Mouse (Mus musculus) CH12.LX (cell line): ENCODE results near the gene Tcp11l1. TPM values are rescaled to one million over a fixed set of nuclear protein-coding genes. Genes with fewer than 3 reads are reported as not detected.

ENCODE experiments used
- DNase-seq: peaks from one replicate; pipeline ENCODE4 v3.0.0-alpha.2; 2013; ENCODE audit errors: extremely low read depth
- H3K27ac ChIP-seq: 2 replicates; pipeline ENCODE4 v1.5.1; 2012; ENCODE audit warnings: low read depth, mild to moderate bottlenecking, control low read depth, moderate library complexity; ENCODE audit not compliant: insufficient read depth
- H3K27me3 ChIP-seq: replicated peaks from 2 replicates; pipeline ENCODE3; 2012; ENCODE audit warnings: inconsistent platforms
- H3K36me3 ChIP-seq, 2 experiments: replicated peaks in 1 of 2; 2 replicates each; pipeline versions ENCODE3 to v1.6.1; 2012; ENCODE audit warnings: inconsistent platforms in 1 of 2, low read length in 1 of 2, mild to moderate bottlenecking in 1 of 2, mixed read lengths in 1 of 2, moderate library complexity in 1 of 2; ENCODE audit not compliant: control insufficient read depth in 1 of 2, insufficient read depth in 1 of 2
- H3K4me1 ChIP-seq, 2 experiments: 2 replicates each; pipeline ENCODE4 v1.6.1; 2012; ENCODE audit warnings: inconsistent platforms in 1 of 2, moderate library complexity in 1 of 2; ENCODE audit not compliant: insufficient read depth in 2 of 2, control insufficient read depth in 1 of 2
- H3K4me2 ChIP-seq: 2 replicates; pipeline ENCODE4 v1.6.1; 2012; ENCODE audit warnings: low read depth, mild to moderate bottlenecking, control low read depth; ENCODE audit not compliant: poor library complexity, insufficient read depth, severe bottlenecking
- H3K4me3 ChIP-seq, 3 experiments: fragments of 150-350 bp in 1 of 3; sonication (generic) in 1 of 3; replicated peaks in 1 of 3; 2 replicates each; pipeline versions ENCODE3 to v1.5.1; 2011 to 2012; ENCODE audit warnings: low read depth in 2 of 3, low read length in 2 of 3, mild to moderate bottlenecking in 2 of 3, moderate library complexity in 2 of 3, control low read depth in 1 of 3, improper control_type of control experiment in 1 of 3, inconsistent platforms in 1 of 3, mixed read lengths in 1 of 3; ENCODE audit not compliant: poor library complexity in 1 of 3
- H3K79me2 ChIP-seq: replicated peaks from 2 replicates; pipeline ENCODE4 v1.6.1; 2012; ENCODE audit warnings: mild to moderate bottlenecking, moderate library complexity; ENCODE audit not compliant: control insufficient read depth, poor library complexity, insufficient read depth, severe bottlenecking; ENCODE audit errors: extremely low read depth
- H3K9ac ChIP-seq: 2 replicates; pipeline ENCODE4 v1.6.1; 2012; ENCODE audit warnings: low read depth, mild to moderate bottlenecking, control low read depth, moderate library complexity; ENCODE audit not compliant: insufficient read depth
- H3K9me3 ChIP-seq: replicated peaks from 2 replicates; pipeline ENCODE3; 2012; ENCODE audit warnings: low read length, inconsistent platforms, mixed read lengths
- BHLHE40 ChIP-seq: IDR thresholded peaks from 2 replicates; pipeline ENCODE4 v1.6.1; 2011; ENCODE audit warnings: mild to moderate bottlenecking, low read depth, low read length, improper control_type of control experiment
- CHD1 ChIP-seq: IDR thresholded peaks from 2 replicates; pipeline ENCODE4 v1.6.1; 2012; ENCODE audit warnings: low read depth, low read length, improper control_type of control experiment, inconsistent platforms
- E2F4 ChIP-seq: IDR thresholded peaks from 2 replicates; pipeline ENCODE4 v1.6.1; 2011; ENCODE audit warnings: low read depth, low read length, improper control_type of control experiment; ENCODE audit not compliant: insufficient replicate concordance
- EP300 ChIP-seq: IDR thresholded peaks from 2 replicates; pipeline ENCODE4 v1.6.1; 2011; ENCODE audit warnings: low read length, improper control_type of control experiment
- ETS1 ChIP-seq: conservative IDR thresholded peaks from 2 replicates; pipeline ENCODE4 v1.6.1; 2012; ENCODE audit warnings: low read depth, mild to moderate bottlenecking, inconsistent platforms, low read length, improper control_type of control experiment, moderate library complexity
- HCFC1 ChIP-seq: IDR thresholded peaks from 2 replicates; pipeline ENCODE4 v1.6.1; 2012; ENCODE audit warnings: low read depth, mild to moderate bottlenecking, inconsistent platforms, low read length, improper control_type of control experiment
- IRF4 ChIP-seq: IDR thresholded peaks from 2 replicates; pipeline ENCODE4 v1.6.1; 2014; ENCODE audit warnings: low read depth, mild to moderate bottlenecking, inconsistent platforms, low read length, improper control_type of control experiment
- MAFK ChIP-seq: IDR thresholded peaks from 2 replicates; pipeline ENCODE4 v1.6.1; 2011; ENCODE audit warnings: low read length, improper control_type of control experiment; ENCODE audit not compliant: insufficient replicate concordance
- MAZ ChIP-seq: IDR thresholded peaks from 2 replicates; pipeline ENCODE4 v1.6.1; 2012; ENCODE audit warnings: low read depth, mild to moderate bottlenecking, inconsistent platforms, low read length, improper control_type of control experiment, moderate library complexity
- MXI1 ChIP-seq: IDR thresholded peaks from 2 replicates; pipeline ENCODE4 v1.6.1; 2011; ENCODE audit warnings: mild to moderate bottlenecking, low read depth, low read length, improper control_type of control experiment
- MYC ChIP-seq: IDR thresholded peaks from 2 replicates; pipeline ENCODE4 v1.6.1; 2011; ENCODE audit warnings: low read depth, mild to moderate bottlenecking, improper control_type of control experiment, low read length
- PAX5 ChIP-seq: IDR thresholded peaks from 2 replicates; pipeline ENCODE4 v1.6.1; 2012; ENCODE audit warnings: low read length, inconsistent platforms, mixed read lengths
- POLR2A ChIP-seq: IDR thresholded peaks from 2 replicates; pipeline ENCODE4 v1.6.1; 2011; ENCODE audit warnings: low read depth, mild to moderate bottlenecking, improper control_type of control experiment, low read length
- SIN3A ChIP-seq: IDR thresholded peaks from 2 replicates; pipeline ENCODE4 v1.6.1; 2012; ENCODE audit warnings: low read length, improper control_type of control experiment, inconsistent platforms
- TBP ChIP-seq: conservative IDR thresholded peaks from 2 replicates; pipeline ENCODE4 v1.6.1; 2011; ENCODE audit warnings: low read depth, low read length, improper control_type of control experiment
- USF1 ChIP-seq: IDR thresholded peaks from 2 replicates; pipeline ENCODE4 v1.6.1; 2014; ENCODE audit warnings: low read depth, mild to moderate bottlenecking, inconsistent platforms, low read length, improper control_type of control experiment
- USF2 ChIP-seq: conservative IDR thresholded peaks from 2 replicates; pipeline ENCODE4 v1.6.1; 2011; ENCODE audit warnings: low read depth, low read length, improper control_type of control experiment
- ZC3H11A ChIP-seq: IDR thresholded peaks from 2 replicates; pipeline ENCODE4 v1.6.1; 2012; ENCODE audit warnings: low read depth, mild to moderate bottlenecking, inconsistent platforms, low read length, improper control_type of control experiment
- ZKSCAN1 ChIP-seq: IDR thresholded peaks from 2 replicates; pipeline ENCODE4 v1.6.1; 2012; ENCODE audit warnings: low read depth, inconsistent platforms, low read length, improper control_type of control experiment, borderline replicate concordance
- ZNF384 ChIP-seq: IDR thresholded peaks from 2 replicates; pipeline ENCODE4 v1.6.1; 2012; ENCODE audit warnings: low read depth, low read length, improper control_type of control experiment, inconsistent platforms
- dilution Hi-C: fragments of 300-500 bp; cut with MboI; formaldehyde crosslinking; loops from 2 replicates; pipeline ENCODE4 v1.14.3; 2020; ENCODE audit warnings: low sequenced_read_pairs; ENCODE audit not compliant: extremely low pct_unique_long_range_greater_than_20kb, extremely low pct_ligation_motif_present
- in situ Hi-C: fragments of 300-500 bp; cut with MboI; formaldehyde crosslinking; loops from 3 replicates; pipeline ENCODE4 v1.14.3; 2019; ENCODE audit warnings: low sequenced_read_pairs, low pct_ligation_motif_present, low pct_unique_long_range_greater_than_20kb, mixed read lengths
- polyA plus RNA-seq: library from polyadenylated mRNA; unstranded; fragments of >175 nt; gene quantifications from 2 replicates; pipeline ENCODE4 v1.2.1, GENCODE M21; 2012; ENCODE audit warnings: low read depth; ENCODE audit not compliant: insufficient read length
- total RNA-seq, 2 experiments: library from RNA; depleted of rRNA; stranded (reverse); fragments of 300-350 nt in 1 of 2; fragments of >200 nt in 1 of 2; gene quantifications; 2 replicates each; pipeline ENCODE4 v1.2.3; 2012 to 2014

The Tcp11l1 gene
- total and polyA plus RNA-seq, 3 experiments = 2.9 to 11.7 (median 3.6) TPM

- TF ChIP-seq USF2 (no peak), POLR2A (no peak), ETS1 (no peak), MXI1 (no peak), EP300 (no peak), SIN3A (no peak), IRF4 (no peak)
- H3K9ac ChIP-seq = no peak overlapping the region
- no peaks in the 10 kb centered on the region for H3K27me3 ChIP-seq
- in situ Hi-C loops (no loop called here), dilution Hi-C loops (no loop called here)
- H3K9me3 ChIP-seq = no peaks in the 10 kb centered on the region
- H3K4me2 ChIP-seq = no peak overlapping the region
- H3K36me3 ChIP-seq = no peaks in the 10 kb centered on the region
- H3K79me2 ChIP-seq = no peaks in the 10 kb centered on the region
- no peak for DNase-seq
- H3K4me3 ChIP-seq = no peak overlapping the region
- H3K27ac ChIP-seq = no peak overlapping the region
- H3K4me1 ChIP-seq = no peaks in the 10 kb centered on the region
Measured at GRCm38 (mm10) chr2:104704355-104704754, 7.6 kb downstream of the Tcp11l1 start.

- no peak overlapping the region for H3K4me3 ChIP-seq
- no peaks in the 10 kb centered on the region for H3K36me3 ChIP-seq
- no peak for TF ChIP-seq CHD1
- TF ChIP-seq MAZ = no peak
- TF ChIP-seq ZC3H11A = no peak
- TF ChIP-seq ZKSCAN1 = no peak
- no peak for TF ChIP-seq IRF4
- no peak for TF ChIP-seq PAX5
- no peak for TF ChIP-seq BHLHE40
- TF ChIP-seq EP300 = no peak
- no peak for TF ChIP-seq E2F4
- no peak for TF ChIP-seq ZNF384
- TF ChIP-seq USF1 = no peak
- no peak for TF ChIP-seq MAFK
- TF ChIP-seq ETS1 = no peak
- no peak for TF ChIP-seq TBP
- no peak for TF ChIP-seq HCFC1
- no peak for TF ChIP-seq MYC
- H3K4me1 ChIP-seq = no peaks in the 10 kb centered on the region
- no peaks in the 10 kb centered on the region for H3K9me3 ChIP-seq
- no peaks in the 10 kb centered on the region for H3K79me2 ChIP-seq
- no peaks in the 10 kb centered on the region for H3K27me3 ChIP-seq
- DNase-seq = no peak
- H3K9ac ChIP-seq = no peak overlapping the region
- dilution Hi-C loops = no loop called here
- H3K4me2 ChIP-seq = no peak overlapping the region
- in situ Hi-C loops = no loop called here
- H3K27ac ChIP-seq = no peak overlapping the region
Measured at GRCm38 (mm10) chr2:104703158-104703557, 8.8 kb downstream of the Tcp11l1 start.
